Mouse (Mus musculus) liver, embryonic 16.5 days (tissue): ENCODE results near the gene Acss1. TPM values are rescaled to one million over a fixed set of nuclear protein-coding genes. Genes with fewer than 3 reads are reported as not detected.
A peak's percentile ranks its signal among the peaks of the same experiment; 100 is the strongest.

Source experiments
- ATAC-seq: fragments of 200-750 bp; cut with Nextera tagmentation; 2 replicates; pipeline ENCODE4 v1.8.0; 2017; ENCODE audit warnings: low read depth, mild to moderate bottlenecking, moderate number of reproducible peaks, moderate library complexity
- H3K27ac ChIP-seq: fragments of 300-500 bp; sonication (generic); 2 replicates; pipeline ENCODE4 v1.5.1; 2014; ENCODE audit warnings: mild to moderate bottlenecking, low read length
- H3K27me3 ChIP-seq: fragments of 300-500 bp; sonication (generic); 2 replicates; pipeline ENCODE4 v1.6.1; 2014; ENCODE audit warnings: low read depth, low read length, mixed read lengths; ENCODE audit not compliant: control insufficient read depth, insufficient read depth
- H3K36me3 ChIP-seq: fragments of 300-500 bp; sonication (generic); 2 replicates; pipeline ENCODE4 v1.6.1; 2014; ENCODE audit warnings: mild to moderate bottlenecking; ENCODE audit not compliant: control insufficient read depth, insufficient read depth
- H3K4me1 ChIP-seq: fragments of 300-500 bp; sonication (generic); 2 replicates; pipeline ENCODE4 v1.6.1; 2014; ENCODE audit warnings: low read depth, low read length, mixed read lengths; ENCODE audit not compliant: control insufficient read depth
- H3K4me2 ChIP-seq: fragments of 300-500 bp; sonication (generic); 2 replicates; pipeline ENCODE4 v1.6.1; 2014; ENCODE audit warnings: low read depth, low read length, mixed read lengths
- H3K4me3 ChIP-seq: fragments of 300-500 bp; sonication (generic); 2 replicates; pipeline ENCODE4 v1.5.1; 2014; ENCODE audit warnings: low read depth, mild to moderate bottlenecking, low read length
- H3K9ac ChIP-seq: fragments of 300-500 bp; sonication (generic); 2 replicates; pipeline ENCODE4 v1.6.1; 2014; ENCODE audit warnings: low read depth, low read length
- H3K9me3 ChIP-seq: fragments of 300-500 bp; sonication (generic); replicated peaks from 2 replicates; pipeline ENCODE4 v1.6.1; 2016; ENCODE audit warnings: low read length; ENCODE audit not compliant: control insufficient read depth
- WGBS: fragments of 180-500 bp; shearing (Covaris S2); extraction: QIAGEN DNeasy Blood & Tissue Kit; methylation state at CpG from one replicate; pipeline ENCODE4 v1.1.7; 2014; ENCODE audit not compliant: insufficient replicate concordance; 5-methylcytosine and 5-hydroxymethylcytosine counted together
- polyA plus RNA-seq: library from polyadenylated mRNA; unstranded; fragments of >200 nt; fragmentation: Nextera tagmentation; extraction: Ambion mirVana; gene quantifications from 2 replicates; pipeline ENCODE4 v1.2.1, GENCODE M21; 2015

Acss1 gene
- polyA plus RNA-seq, 1 experiment from 2014 or later, result 56.3 TPM

DNA sequence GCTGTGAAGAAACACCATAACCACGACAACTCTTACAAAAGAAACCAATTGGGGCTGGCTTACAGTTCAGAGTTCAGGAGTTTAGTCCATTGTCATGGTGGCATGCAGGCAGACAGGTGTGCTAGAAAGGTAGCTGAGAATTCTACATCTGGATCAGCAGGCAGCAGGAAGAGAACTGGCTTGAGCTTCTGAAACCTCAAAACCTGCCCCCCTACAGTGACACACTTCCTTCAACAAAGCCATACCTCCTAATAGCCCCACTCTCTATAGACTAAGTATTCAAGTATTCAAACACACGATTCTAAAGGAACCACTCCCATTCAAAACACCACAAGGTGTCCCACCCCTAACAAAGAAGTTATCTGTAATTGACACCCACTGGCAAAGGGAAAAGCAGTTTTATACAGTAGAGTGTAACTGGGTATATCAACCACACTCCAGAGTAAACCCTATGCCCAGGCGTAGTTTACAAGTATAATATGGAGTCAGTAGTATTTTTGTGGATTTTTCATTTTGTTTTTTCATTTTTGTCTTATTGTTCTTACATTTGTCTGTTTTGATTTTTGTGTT is 32.3 kb downstream of the Acss1 start:
- H3K4me2 ChIP-seq, result no peak overlapping the region
- ATAC-seq, result peak; percentile 72
- H3K9ac ChIP-seq, result no peak overlapping the region
- WGBS, result 31% methylated on average over 3 of the region's 3 CpGs
- H3K9me3 ChIP-seq, result no peaks in the 10 kb centered on the region
- H3K4me3 ChIP-seq, result no peak overlapping the region
- H3K27me3 ChIP-seq, result no peaks in the 10 kb centered on the region
- H3K27ac ChIP-seq, result no peak overlapping the region
- H3K36me3 ChIP-seq, result peaks cover 21% of the 10 kb centered on the region
- H3K4me1 ChIP-seq, result peaks cover 26% of the 10 kb centered on the region

DNA sequence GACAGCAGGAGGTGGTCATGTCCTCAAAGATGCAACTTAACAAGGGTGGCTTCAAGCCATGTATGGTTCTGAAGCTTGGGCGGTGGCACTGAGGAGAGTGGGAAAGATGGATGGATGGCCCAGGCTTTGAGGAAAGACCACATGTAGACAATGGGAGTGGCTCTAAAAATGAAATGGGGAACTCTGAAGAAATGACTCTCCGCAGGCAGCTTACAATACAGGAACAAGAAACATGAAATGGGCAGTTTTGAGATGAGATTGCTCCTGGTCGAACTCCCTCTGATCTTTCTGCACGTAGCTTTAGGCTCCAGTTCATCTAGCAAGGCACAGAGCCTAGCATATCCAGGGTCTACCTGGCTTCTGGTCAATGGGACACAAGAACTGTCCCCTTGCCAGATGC is 39.0 kb downstream of the Acss1 start:
- Histone ChIP-seq H3K4me3 (no peak overlapping the region), H3K36me3 (peaks cover 34% of the 10 kb centered on the region), H3K4me2 (no peak overlapping the region), H3K27ac (no peak overlapping the region), H3K9me3 (no peaks in the 10 kb centered on the region), H3K4me1 (no peaks in the 10 kb centered on the region), H3K9ac (no peak overlapping the region), H3K27me3 (no peaks in the 10 kb centered on the region)
- ATAC-seq, result no peak
- WGBS, result 74% methylated on average over 4 of the region's 4 CpGs

DNA sequence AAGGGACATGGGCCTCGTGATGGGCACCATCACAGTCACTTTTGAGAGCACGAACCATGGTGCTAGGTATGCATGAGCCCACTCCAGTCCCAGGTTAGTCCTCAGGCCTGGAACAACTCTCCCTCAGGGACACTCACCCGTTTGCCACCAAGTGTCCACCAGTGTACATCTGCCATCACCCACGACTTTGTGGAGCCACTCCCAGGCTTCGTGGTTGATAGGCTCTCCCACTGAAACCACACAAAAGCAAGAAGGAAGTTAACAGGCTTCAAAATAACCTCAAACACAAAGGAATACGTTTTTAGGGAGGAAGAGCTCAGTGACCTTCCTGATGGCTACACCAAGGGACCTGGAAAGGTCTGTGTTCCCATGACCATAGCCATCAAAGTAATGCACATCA is 41.2 kb downstream of the Acss1 start:
- Histone ChIP-seq H3K9ac (no peak overlapping the region), H3K27ac (no peak overlapping the region), H3K4me3 (no peak overlapping the region), H3K27me3 (no peaks in the 10 kb centered on the region), H3K4me1 (no peaks in the 10 kb centered on the region), H3K9me3 (no peaks in the 10 kb centered on the region), H3K36me3 (peaks cover 36% of the 10 kb centered on the region), H3K4me2 (no peak overlapping the region)
- WGBS, result 29% methylated on average over 6 of the region's 6 CpGs
- ATAC-seq, result no peak

DNA sequence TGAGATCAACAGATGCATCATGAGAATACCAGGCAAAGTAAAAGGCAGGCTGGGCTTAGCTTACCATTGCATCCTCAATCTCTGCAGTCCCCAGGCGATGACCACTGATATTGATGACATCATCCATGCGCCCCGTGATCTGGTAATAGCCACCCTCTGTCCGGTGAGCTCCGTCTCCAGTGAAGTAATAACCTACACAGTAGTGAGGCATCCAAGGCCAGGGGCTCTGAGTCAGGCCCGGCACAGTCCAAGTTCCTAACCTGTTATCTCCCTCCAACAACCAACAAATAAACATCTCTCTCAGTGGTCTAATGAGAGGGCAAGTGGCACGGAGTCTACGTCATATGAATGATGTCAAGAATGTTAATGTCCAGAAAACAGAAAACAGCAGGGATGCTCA is 43.4 kb downstream of the Acss1 start:
- H3K4me3 ChIP-seq, result no peak overlapping the region
- H3K27ac ChIP-seq, result no peak overlapping the region
- 84% methylated on average over 8 of the region's 8 CpGs for WGBS
- no peaks in the 10 kb centered on the region for H3K9me3 ChIP-seq
- no peak overlapping the region for H3K9ac ChIP-seq
- H3K27me3 ChIP-seq, result no peaks in the 10 kb centered on the region
- no peak for ATAC-seq
- no peak overlapping the region for H3K4me2 ChIP-seq
- H3K4me1 ChIP-seq, result no peaks in the 10 kb centered on the region
- peaks cover 42% of the 10 kb centered on the region for H3K36me3 ChIP-seq

DNA sequence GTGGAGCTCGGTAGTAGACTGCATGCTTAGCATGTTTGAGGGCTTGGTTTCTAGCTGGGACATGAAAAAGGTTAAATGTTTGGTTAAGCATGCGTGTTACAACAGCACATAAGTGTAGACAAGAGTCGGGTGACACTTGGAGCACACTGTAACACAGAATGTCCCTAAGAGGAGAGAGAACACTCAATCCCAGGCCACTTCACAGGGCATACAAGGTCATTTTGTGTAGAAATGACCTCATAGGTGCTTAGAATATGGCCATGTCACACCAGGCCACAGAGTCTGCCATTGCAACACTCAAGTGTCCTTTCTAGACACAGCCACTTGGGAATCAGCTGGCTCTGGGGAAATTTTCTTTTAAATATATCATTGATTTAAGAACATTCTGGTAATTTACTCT is 44.3 kb downstream of the Acss1 start:
- Histone ChIP-seq H3K4me2 (no peak overlapping the region), H3K4me1 (no peaks in the 10 kb centered on the region), H3K4me3 (no peak overlapping the region), H3K27me3 (no peaks in the 10 kb centered on the region), H3K9me3 (no peaks in the 10 kb centered on the region), H3K36me3 (peaks cover 47% of the 10 kb centered on the region), H3K27ac (no peak overlapping the region), H3K9ac (no peak overlapping the region)
- WGBS, result 71% methylated on average over 3 of the region's 3 CpGs
- ATAC-seq, result no peak

DNA sequence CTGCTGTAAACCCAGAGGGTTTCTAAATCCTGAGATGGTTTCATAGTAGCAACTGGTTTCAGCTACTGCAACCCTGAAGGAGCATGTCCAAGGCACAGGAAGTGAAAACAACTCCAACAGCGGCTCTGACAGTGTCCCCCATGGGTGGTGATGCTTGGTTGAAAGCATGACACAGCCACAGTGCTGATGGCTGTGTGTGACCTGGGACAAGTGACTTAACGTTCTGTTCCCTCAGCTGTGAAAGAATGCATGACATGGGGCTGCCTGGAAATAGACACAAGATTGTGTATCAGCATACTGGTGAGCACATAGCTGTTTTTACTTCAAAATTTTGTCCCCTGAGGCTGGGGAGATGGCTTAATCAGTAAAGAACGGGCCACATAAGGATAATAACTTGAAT is 46.6 kb downstream of the Acss1 start:
- peaks cover 42% of the 10 kb centered on the region for H3K36me3 ChIP-seq
- 55% methylated on average over 3 of the region's 3 CpGs for WGBS

DNA sequence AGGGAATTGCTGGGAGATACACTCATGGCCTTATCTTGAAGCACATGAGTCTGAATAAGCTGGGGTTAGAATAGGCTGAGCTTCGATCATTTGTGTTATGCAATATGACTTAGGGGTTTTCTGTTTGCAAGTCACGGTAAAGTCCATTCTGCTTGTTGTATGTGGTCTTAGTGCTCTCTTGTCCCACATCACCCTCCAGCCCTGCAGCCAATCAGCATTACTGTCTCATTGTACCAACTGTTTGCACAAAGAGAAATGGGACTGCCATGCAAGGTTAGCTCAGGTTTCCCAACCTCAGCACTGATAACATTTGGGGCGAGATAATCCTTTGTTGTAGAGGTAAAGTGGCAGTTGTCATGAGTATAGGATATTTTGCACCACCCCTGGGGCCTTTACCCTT is 58.2 kb downstream of the Acss1 start:
- peak; percentile 57 for ATAC-seq
- 16% methylated on average over 3 of the region's 3 CpGs for WGBS
- Histone ChIP-seq H3K4me1 (peaks cover 26% of the 10 kb centered on the region), H3K9ac (no peak overlapping the region), H3K27me3 (no peaks in the 10 kb centered on the region), H3K4me2 (no peak overlapping the region), H3K27ac (peak overlapping the region; percentile 57), H3K9me3 (no peaks in the 10 kb centered on the region), H3K4me3 (no peak overlapping the region), H3K36me3 (no peaks in the 10 kb centered on the region)

More for the DNA sequence above, 46.6 kb downstream of the Acss1 start:
- H3K4me3 ChIP-seq, result no peak overlapping the region
- no peaks in the 10 kb centered on the region for H3K27me3 ChIP-seq
- no peak overlapping the region for H3K9ac ChIP-seq
- H3K4me1 ChIP-seq, result no peaks in the 10 kb centered on the region
- no peaks in the 10 kb centered on the region for H3K9me3 ChIP-seq
- H3K4me2 ChIP-seq, result no peak overlapping the region
- H3K27ac ChIP-seq, result no peak overlapping the region
- no peak for ATAC-seq

DNA sequence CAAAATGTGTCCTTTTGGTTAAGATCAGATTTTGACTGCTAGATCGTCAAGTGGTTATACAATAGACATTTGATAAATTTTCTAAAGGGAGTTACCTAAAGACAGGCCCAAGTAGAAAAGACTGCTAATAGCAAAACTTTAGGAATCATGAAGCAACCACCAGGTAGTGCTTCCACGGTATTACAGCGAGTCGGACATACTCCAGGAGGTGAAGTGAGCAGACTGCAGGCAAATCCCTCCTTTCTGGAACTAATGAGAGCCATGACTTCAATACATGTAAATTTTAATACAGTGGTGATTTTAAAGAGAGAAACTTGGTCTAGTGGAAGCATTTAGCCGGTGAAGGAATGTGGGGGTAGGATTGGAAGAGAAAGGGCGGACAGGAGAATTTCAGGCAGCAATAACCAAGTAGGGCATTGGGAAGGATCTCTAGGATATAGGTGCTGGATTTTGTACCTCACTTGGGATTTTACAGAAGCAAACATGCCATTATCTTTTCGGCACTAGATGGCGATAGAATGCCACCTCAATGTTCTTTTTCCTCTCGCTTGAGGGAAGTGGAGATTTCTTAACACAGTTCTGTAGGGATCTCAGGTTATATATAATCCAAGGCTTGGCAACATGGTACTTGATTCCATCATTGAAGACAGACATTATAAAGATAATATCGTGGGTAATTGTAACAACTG is 59.3 kb downstream of the Acss1 start:
- ATAC-seq, result no peak
- Histone ChIP-seq H3K4me2 (peak overlapping the region; percentile 90), H3K36me3 (no peaks in the 10 kb centered on the region), H3K27ac (peak overlapping the region; percentile 75), H3K4me3 (peak overlapping the region; percentile 78), H3K9me3 (no peaks in the 10 kb centered on the region), H3K27me3 (no peaks in the 10 kb centered on the region), H3K9ac (peak overlapping the region; percentile 93), H3K4me1 (peaks cover 26% of the 10 kb centered on the region)
- 2% methylated on average over 10 of the region's 10 CpGs for WGBS

DNA sequence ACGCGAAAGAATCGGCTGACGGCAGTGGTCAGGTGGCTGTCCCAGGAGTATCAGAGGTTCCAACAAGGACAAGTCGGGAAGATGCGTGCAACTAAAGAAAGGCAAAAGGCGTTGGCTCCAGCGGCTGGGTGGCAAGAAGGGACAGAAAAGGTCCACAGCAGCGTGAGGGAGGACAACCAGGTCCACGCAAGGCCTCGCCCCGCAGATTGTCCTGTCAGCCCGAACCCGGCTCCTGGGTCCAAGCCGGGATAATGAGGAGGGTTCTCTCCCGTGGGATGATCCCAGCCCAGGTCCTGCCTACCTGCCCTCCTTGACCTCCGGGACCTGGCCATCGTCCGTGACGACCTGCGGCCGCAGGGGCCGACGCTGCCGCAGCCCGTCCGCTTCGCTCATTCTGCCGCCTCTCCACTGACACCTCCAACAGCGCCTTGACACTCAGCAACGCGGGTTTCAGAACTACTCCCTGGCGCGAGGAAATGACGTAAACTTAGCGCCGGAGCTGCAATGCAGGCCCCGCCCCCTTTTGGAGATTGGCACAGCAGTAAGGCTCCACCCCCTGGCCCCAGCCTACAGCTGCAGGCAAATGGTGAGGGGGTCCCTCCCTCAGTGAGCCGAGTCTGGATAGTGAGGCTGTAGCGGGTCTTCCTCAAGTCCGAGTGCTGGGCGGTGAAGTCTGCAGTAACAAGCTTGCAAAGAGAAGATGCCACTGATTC is 60.1 kb downstream of the Acss1 start, which contains the start of gene Apmap:
Gene Apmap, minus strand, starts transcription at position 481 of the 713 bp plus-strand sequence.
- peak within 1 kb of the TSS; percentile 75 for H3K27ac ChIP-seq
- H3K36me3 ChIP-seq, result no peaks in the 10 kb centered on the region
- H3K27me3 ChIP-seq, result no peaks in the 10 kb centered on the region
- WGBS, result under 1% methylated on average over 42 of the region's 42 CpGs
- H3K4me1 ChIP-seq, result peaks cover 26% of the 10 kb centered on the region
- peak within 1 kb of the TSS; percentile 93 for H3K9ac ChIP-seq
- H3K4me2 ChIP-seq, result peak within 1 kb of the TSS; percentile 90
- peak; percentile 92 for ATAC-seq
- no peaks in the 10 kb centered on the region for H3K9me3 ChIP-seq
- H3K4me3 ChIP-seq, result peak within 1 kb of the TSS; percentile 78
